ENCODE assay signal across 7 mouse cellular contexts in genomic region chr9:21243826-21244427, GRCm38 (mm10). TPM values are rescaled to one million over a fixed set of nuclear protein-coding genes. Genes with fewer than 3 reads are reported as not detected.
DNase-seq lines count a peak whose midpoint lies in the region; ATAC-seq and TF ChIP-seq lines count a peak whose summit lies in the region.

No protein-coding gene starts in this region.

- H3K27me3 ChIP-seq in lung, embryonic 15.5 days, result peaks cover 72% of the 10 kb centered on the region
- peaks cover 78% of the 10 kb centered on the region for H3K27me3 ChIP-seq in embryonic facial prominence, embryonic 13.5 days
- H3K27me3 ChIP-seq in limb, embryonic 10.5 days (ENCODE audit: low read depth, poor library complexity, severe bottlenecking), result peaks cover 83% of the 10 kb centered on the region
- peaks cover 42% of the 10 kb centered on the region for H3K27me3 ChIP-seq in small intestine, adult 2 months (ENCODE audit: control insufficient read depth, insufficient read depth, low read length)

- H3K4me1 ChIP-seq in lung, embryonic 15.5 days, result peaks cover 27% of the 10 kb centered on the region
- H3K4me1 ChIP-seq in embryonic facial prominence, embryonic 13.5 days, result peaks cover 36% of the 10 kb centered on the region
- peaks cover 33% of the 10 kb centered on the region for H3K4me1 ChIP-seq in limb, embryonic 10.5 days
- peaks cover 12% of the 10 kb centered on the region for H3K4me1 ChIP-seq in small intestine, adult 2 months (ENCODE audit: control insufficient read depth, insufficient read depth, insufficient read length, low read length)

- H3K4me3 ChIP-seq in lung, embryonic 15.5 days, result peak overlapping the region; percentile 42
- peak overlapping the region; percentile 50 for H3K4me3 ChIP-seq in embryonic facial prominence, embryonic 13.5 days
- peak overlapping the region; percentile 57 for H3K4me3 ChIP-seq in limb, embryonic 10.5 days
- H3K4me3 ChIP-seq in small intestine, adult 2 months (ENCODE audit: low read depth, low read length), result peak overlapping the region; percentile 55

- DNase-seq in lung, postnatal 36 days, result no peak
- no peak for DNase-seq in limb, embryonic 10.5 days (ENCODE audit: low spot score)
- DNase-seq in spleen, postnatal 10 days (ENCODE audit: low spot score in 2 of 2), result no peak
- DNase-seq in layer of hippocampus, postnatal 25 days (ENCODE audit: extremely low spot score in 1 of 2, low spot score in 1 of 2), result no peak

- 9% methylated on average over 42 of the region's 42 CpGs for WGBS in lung, embryonic 15.5 days
- 4% methylated on average over 42 of the region's 42 CpGs for WGBS in embryonic facial prominence, embryonic 13.5 days
- WGBS in limb, embryonic 10.5 days, result 17% methylated on average over 42 of the region's 42 CpGs
- 10% methylated on average over 42 of the region's 42 CpGs for whole genome bisulfite sequencing in small intestine, adult 2 months

- TF ChIP-seq POLR2A in small intestine, adult 2 months (IDR thresholded peaks at IDR 0.05; ENCODE audit: low read depth, low read length), result no peak

- no peak overlapping the region for H3K9ac ChIP-seq in lung, embryonic 15.5 days
- H3K9ac ChIP-seq in embryonic facial prominence, embryonic 13.5 days, result peak overlapping the region; percentile 67

- no peaks in the 10 kb centered on the region for H3K9me3 ChIP-seq in lung, embryonic 15.5 days
- H3K9me3 ChIP-seq in embryonic facial prominence, embryonic 13.5 days, result no peaks in the 10 kb centered on the region
- H3K9me3 ChIP-seq in limb, embryonic 10.5 days (replicated peaks), result no peaks in the 10 kb centered on the region

- H3K36me3 ChIP-seq in lung, embryonic 15.5 days, result no peaks in the 10 kb centered on the region
- H3K36me3 ChIP-seq in embryonic facial prominence, embryonic 13.5 days, result no peaks in the 10 kb centered on the region
- H3K36me3 ChIP-seq in limb, embryonic 10.5 days, result no peaks in the 10 kb centered on the region
- H3K36me3 ChIP-seq in small intestine, adult 2 months (ENCODE audit: control insufficient read depth, insufficient read depth, low read length), result no peaks in the 10 kb centered on the region

- H3K27ac ChIP-seq in lung, embryonic 15.5 days, result no peak overlapping the region
- no peak overlapping the region for H3K27ac ChIP-seq in embryonic facial prominence, embryonic 13.5 days
- H3K27ac ChIP-seq in limb, embryonic 10.5 days, result peak overlapping the region; percentile 68
- H3K27ac ChIP-seq in small intestine, adult 2 months (ENCODE audit: insufficient read depth, low read depth, low read length), result no peak overlapping the region

- TF ChIP-seq CTCF in small intestine, adult 2 months (IDR thresholded peaks at IDR 0.05; ENCODE audit: extremely low read depth, insufficient read length, insufficient replicate concordance, low read depth, low read length), result no peak

- peak overlapping the region; percentile 85 for H3K4me2 ChIP-seq in lung, embryonic 15.5 days
- H3K4me2 ChIP-seq in embryonic facial prominence, embryonic 13.5 days, result peak overlapping the region; percentile 92

- ATAC-seq in lung, embryonic 15.5 days (ENCODE audit: borderline replicate concordance, extremely low read depth, low FRiP score, low TSS enrichment), result no peak
- ATAC-seq in embryonic facial prominence, embryonic 13.5 days (ENCODE audit: insufficient number of reproducible peaks, insufficient read depth, low FRiP score, low TSS enrichment, low read depth), result no peak

RNA-seq across cellular contexts. Expression of gene S1pr5, which starts 4.3 kb away (rescaled TPM):
- polyA plus RNA-seq in lung, embryonic 15.5 days (2015; fragmentation: Nextera tagmentation; extraction: Ambion mirVana), result 0.10 and 0.15 TPM in 2 replicates
- 0.21 and 0.58 TPM in 2 replicates for polyA plus RNA-seq in embryonic facial prominence, embryonic 13.5 days (2015; fragmentation: Nextera tagmentation; extraction: Ambion mirVana)
- 0.15 and 0.33 TPM in 2 replicates for polyA plus RNA-seq in limb, embryonic 10.5 days (2016; fragmentation: Nextera tagmentation; extraction: Ambion mirVana)
- 0.08 and 0.18 TPM in 2 replicates for polyA plus RNA-seq in small intestine, adult 2 months (2012; rRNA removed)
- 10 to 100 TPM; 13.1 to 14.5 TPM for total RNA-seq in layer of hippocampus, postnatal 25 days (2021)

RNA-seq across cellular contexts. Expression of gene Keap1, which starts 4.8 kb away (rescaled TPM):
- polyA plus RNA-seq in lung, embryonic 15.5 days (2015; fragmentation: Nextera tagmentation; extraction: Ambion mirVana), result 65.5 and 68.3 TPM in 2 replicates
- polyA plus RNA-seq in embryonic facial prominence, embryonic 13.5 days (2015; fragmentation: Nextera tagmentation; extraction: Ambion mirVana), result 65.2 and 70.7 TPM in 2 replicates
- polyA plus RNA-seq in limb, embryonic 10.5 days (2016; fragmentation: Nextera tagmentation; extraction: Ambion mirVana), result 50.4 and 61.7 TPM in 2 replicates
- 56.6 and 103 TPM in 2 replicates for polyA plus RNA-seq in small intestine, adult 2 months (2012; rRNA removed)
- 10 to 100 TPM; 56.7 to 60.1 TPM for total RNA-seq in layer of hippocampus, postnatal 25 days (2021)

RNA-seq across cellular contexts. Expression of gene Atg4d, which starts 21.2 kb away (rescaled TPM):
- polyA plus RNA-seq in lung, embryonic 15.5 days (2015; fragmentation: Nextera tagmentation; extraction: Ambion mirVana), result 38.4 and 42.8 TPM in 2 replicates
- polyA plus RNA-seq in embryonic facial prominence, embryonic 13.5 days (2015; fragmentation: Nextera tagmentation; extraction: Ambion mirVana), result 33.3 and 35.4 TPM in 2 replicates
- 38.5 and 41.3 TPM in 2 replicates for polyA plus RNA-seq in limb, embryonic 10.5 days (2016; fragmentation: Nextera tagmentation; extraction: Ambion mirVana)
- polyA plus RNA-seq in small intestine, adult 2 months (2012; rRNA removed), result 70.1 and 144 TPM in 2 replicates
- total RNA-seq in layer of hippocampus, postnatal 25 days (2021), result 10 to 100 TPM; 39.1 to 40.0 TPM

RNA-seq across cellular contexts. Expression of gene Kri1, which starts 43.8 kb away (rescaled TPM):
- 12.1 and 14.0 TPM in 2 replicates for polyA plus RNA-seq in lung, embryonic 15.5 days (2015; fragmentation: Nextera tagmentation; extraction: Ambion mirVana)
- 16.8 and 19.2 TPM in 2 replicates for polyA plus RNA-seq in embryonic facial prominence, embryonic 13.5 days (2015; fragmentation: Nextera tagmentation; extraction: Ambion mirVana)
- 18.9 and 19.1 TPM in 2 replicates for polyA plus RNA-seq in limb, embryonic 10.5 days (2016; fragmentation: Nextera tagmentation; extraction: Ambion mirVana)
- polyA plus RNA-seq in small intestine, adult 2 months (2012; rRNA removed), result 9.1 and 9.6 TPM in 2 replicates
- 10 to 100 TPM; 36.4 to 48.4 TPM for total RNA-seq in layer of hippocampus, postnatal 25 days (2021)

RNA-seq across cellular contexts. Expression of gene Cdkn2d, which starts 47.3 kb away (rescaled TPM):
- polyA plus RNA-seq in lung, embryonic 15.5 days (2015; fragmentation: Nextera tagmentation; extraction: Ambion mirVana), result 50.9 and 52.3 TPM in 2 replicates
- polyA plus RNA-seq in embryonic facial prominence, embryonic 13.5 days (2015; fragmentation: Nextera tagmentation; extraction: Ambion mirVana), result 52.1 and 56.2 TPM in 2 replicates
- polyA plus RNA-seq in limb, embryonic 10.5 days (2016; fragmentation: Nextera tagmentation; extraction: Ambion mirVana), result 32.7 and 38.0 TPM in 2 replicates
- polyA plus RNA-seq in small intestine, adult 2 months (2012; rRNA removed), result 11.0 and 27.1 TPM in 2 replicates
- total RNA-seq in layer of hippocampus, postnatal 25 days (2021), result 10 to 100 TPM; 53.6 to 61.7 TPM
